Mouse (Mus musculus): Measurements from ENCODE around the gene Habp2.
"Not testable (repeated sequence)": the region's sequence is repeated elsewhere in the genome, so short reads cannot be mapped to it uniquely, and the experiment has no call there.

The Habp2 gene

DNA sequence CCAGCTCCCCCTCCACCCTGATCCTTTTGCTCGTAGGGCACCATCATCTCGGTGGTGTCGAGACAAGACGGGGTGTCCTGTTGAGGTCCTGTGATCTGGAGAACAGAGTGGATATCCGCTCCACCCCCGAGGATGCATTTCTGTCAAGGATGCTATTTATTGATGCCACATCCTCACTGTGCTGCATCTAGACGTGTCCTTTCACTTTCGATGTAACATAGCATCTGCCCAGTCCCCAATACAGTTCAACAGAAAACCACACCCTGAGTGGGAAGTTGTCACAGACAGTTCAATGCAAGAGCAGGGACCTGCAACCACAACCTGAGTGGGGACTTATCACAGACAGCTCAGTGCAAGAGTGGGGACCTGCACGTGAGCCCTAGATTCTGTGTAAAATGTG, 9.7 kb downstream of the Habp2 start:
- DNase-seq (ENCODE audit: low spot score) = no peak

- no peak for DNase-seq (ENCODE audit: low spot score)
Measured at GRCm38 (mm10) chr19:56297264-56297663, 10.3 kb downstream of the Habp2 start.

DNA sequence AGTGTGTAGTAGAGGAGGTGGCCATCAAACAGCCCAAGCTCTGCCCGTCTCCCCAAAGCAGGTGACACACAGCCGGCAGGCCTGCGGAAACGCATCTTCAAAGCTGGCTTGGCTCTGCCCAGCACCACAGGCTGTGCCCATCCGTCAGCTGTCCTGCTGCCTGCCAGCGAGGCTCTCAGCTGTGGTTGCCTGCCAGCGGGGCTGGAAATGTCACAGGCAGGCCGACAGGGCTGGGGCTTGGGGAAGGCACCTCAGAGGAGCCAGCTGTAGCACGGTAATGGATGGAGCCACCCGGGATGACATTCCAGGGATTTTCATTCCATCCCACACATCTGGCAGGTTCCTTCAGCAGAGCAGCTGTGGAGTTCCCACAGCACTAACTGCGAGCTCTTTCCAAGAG, 13.9 kb downstream of the Habp2 start:
- DNase-seq (ENCODE audit: low spot score) = peak; percentile 13

DNA sequence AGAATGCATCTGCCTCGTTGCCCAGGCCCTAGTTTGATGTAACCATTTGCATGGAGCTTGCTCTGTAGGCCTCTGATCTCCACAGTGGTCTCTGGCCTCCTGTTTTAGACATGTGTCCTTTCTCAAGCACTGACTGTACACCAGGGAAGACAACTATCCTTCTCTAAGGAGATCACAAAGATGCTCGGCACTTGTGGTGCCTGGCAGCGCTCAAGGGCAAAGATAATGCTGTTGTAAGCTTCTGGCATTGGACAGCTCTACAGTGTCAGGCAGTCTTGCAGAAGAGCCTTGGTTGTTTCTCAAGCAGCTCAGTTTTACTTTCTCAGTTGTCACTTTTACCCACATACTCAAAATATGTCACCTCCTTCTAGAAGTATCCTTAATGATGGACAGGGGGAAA, 29.6 kb downstream of the Habp2 start:
- no peak for DNase-seq (ENCODE audit: low spot score)

- no peak for DNase-seq (ENCODE audit: low spot score)
Measured at GRCm38 (mm10) chr19:56319219-56319618, 32.3 kb downstream of the Habp2 start.

DNA sequence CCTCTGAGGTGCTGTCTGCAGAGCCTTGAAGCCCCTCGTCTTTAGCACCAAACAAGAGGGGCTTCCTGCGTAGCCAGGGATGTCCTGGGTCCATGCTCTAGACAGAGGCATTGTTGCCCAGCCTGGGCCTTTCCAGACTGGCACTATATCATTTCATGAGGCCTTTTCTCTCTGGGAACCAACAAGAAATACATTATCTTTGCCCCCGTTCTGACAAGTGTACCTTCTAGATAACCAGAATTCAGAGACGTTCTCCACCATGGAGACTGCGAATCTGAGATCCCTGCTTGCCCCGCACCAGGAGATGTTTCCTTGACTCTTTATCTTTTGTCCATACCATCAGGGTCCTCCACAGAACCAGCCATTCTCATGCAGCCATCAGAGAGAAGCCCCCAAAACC, 32.7 kb downstream of the Habp2 start:
- DNase-seq (ENCODE audit: low spot score) = no peak

GRCm38 (mm10) chr19:56320186-56320860, 33.4 kb downstream of the Habp2 start:
- DNase-seq (ENCODE audit: low spot score) = no peak

DNA sequence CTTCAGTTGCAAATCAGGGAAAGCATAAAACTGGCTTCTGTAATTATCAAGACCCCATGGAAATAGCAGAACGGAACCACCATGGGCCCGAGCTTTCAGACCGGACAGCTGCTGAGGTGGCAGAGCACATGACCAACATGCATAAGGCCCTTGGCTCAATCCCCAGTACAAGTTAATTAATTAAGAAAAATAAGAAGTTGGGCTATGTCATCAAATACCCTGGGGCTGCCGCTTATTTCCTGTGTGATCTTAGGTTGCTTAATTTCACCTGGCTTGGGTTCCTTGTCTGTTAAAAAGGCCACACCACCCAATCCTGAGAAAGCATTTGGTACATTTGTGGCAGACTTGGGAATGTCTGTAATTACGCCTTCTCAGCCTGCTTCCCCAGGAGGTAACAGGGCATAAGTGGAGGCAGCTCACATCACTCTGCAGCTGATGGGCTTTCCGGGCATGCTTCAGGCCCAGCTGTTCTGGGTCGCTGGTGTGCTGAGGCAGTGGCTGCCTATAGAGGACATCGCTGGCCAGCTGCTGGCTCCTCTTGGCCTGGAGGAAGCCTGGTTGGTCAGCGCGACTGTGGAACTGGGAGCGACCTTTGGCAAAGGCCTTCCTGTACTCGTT, 34.5 kb downstream of the Habp2 start:
- DNase-seq (ENCODE audit: low spot score) = no peak

DNA sequence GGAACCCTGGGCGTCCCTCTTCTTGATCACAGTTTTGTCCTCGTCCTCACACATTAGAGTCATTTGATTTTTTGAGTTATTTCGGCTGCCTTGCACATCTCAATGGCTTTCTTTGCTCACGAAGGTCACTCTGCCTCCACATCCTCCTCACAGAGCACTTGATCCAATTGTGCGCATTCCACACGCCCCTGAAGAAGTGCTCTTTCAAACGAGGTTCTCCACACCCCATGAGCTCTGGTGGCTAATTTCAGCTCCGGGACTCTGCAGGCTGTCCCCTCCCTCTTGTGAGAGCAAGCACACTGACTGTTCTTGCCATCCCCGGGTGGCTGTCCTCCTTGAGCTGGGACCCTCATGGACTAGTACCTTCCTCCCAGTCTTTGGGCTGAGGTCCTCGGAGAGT, 38.7 kb downstream of the Habp2 start:
- DNase-seq (ENCODE audit: low spot score) = no peak

DNA sequence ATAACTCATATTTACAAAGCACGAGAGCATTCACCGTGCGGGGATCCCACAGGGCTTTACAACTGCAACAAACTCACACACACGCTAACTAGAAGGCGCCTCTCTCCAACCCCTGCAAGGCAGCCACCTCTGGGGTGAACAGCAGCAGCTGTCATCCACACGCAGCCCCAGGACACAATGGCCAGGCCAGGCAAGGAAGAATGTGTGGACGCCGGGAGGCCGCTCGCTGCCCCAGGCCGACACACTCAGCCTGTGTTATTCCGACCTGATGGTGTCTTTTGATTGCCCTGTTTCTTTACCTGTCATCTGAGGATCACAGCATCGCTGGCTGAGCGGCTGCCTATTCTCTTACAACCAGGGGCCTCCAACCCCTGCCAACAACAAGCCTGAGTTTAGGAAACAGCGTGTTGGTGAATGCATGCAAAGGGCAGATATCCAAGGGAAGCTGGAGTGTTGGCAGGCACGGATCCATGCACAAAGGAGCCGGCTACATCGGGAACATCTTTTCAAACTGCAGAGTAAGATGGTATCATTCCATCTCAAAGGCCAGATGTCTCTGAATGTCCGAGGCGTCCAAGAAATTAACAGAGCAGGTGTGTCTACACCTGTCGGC, 39.4 kb downstream of the Habp2 start:
- DNase-seq (ENCODE audit: low spot score) = no peak

GRCm38 (mm10) chr19:56336321-56336720, 49.4 kb downstream of the Habp2 start:
- DNase-seq (ENCODE audit: low spot score) = no peak

GRCm38 (mm10) chr19:56336826-56337225, 49.9 kb downstream of the Habp2 start:
- no peak for DNase-seq (ENCODE audit: low spot score)

GRCm38 (mm10) chr19:56342006-56342405, 55.1 kb downstream of the Habp2 start:
- no peak for DNase-seq (ENCODE audit: low spot score)

DNA sequence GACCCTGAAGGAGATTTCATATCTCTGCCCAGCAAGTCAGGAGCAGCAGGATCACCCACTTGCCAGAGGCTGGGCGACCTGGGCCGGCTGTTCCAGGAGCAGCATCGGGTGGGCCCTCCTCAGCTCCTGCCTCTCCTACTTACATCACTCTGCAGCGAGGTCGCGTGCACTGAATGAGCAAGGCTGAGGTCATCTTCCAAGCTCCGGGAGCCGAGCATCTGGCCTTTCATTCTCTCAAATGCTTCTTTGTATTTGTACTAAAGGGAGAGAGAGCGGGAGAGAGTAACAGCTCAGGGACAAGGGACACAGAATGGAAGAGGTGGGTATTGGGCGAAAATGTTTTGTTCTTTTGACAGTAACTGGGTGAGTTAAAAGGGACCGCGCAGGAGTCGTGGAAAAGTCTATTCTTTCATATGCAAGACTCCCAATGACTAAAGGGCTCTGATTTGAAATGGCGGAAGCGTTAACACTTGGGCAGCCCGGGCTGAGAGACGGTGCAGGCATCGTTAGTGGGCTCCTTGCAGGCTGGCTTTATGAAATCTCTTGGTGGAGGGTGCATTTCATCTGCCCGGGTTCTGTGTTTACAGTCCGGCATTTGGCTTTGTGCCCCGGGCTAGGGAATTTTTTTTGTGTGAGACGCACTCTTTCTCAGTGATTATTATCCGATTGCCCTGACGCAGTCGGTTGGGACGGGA, 57.1 kb downstream of the Habp2 start:
- DNase-seq (ENCODE audit: low spot score) = peak; percentile 61

GRCm38 (mm10) chr19:56346016-56346415, 59.1 kb downstream of the Habp2 start:
- DNase-seq (ENCODE audit: low spot score) = peak; percentile 44

- no peak for DNase-seq (ENCODE audit: low spot score)
Measured at GRCm38 (mm10) chr19:56346750-56347149, 59.8 kb downstream of the Habp2 start.

- no peak for DNase-seq (ENCODE audit: low spot score)
Measured at GRCm38 (mm10) chr19:56349295-56349694, 62.4 kb downstream of the Habp2 start.

- DNase-seq (ENCODE audit: low spot score) = no peak
Measured at GRCm38 (mm10) chr19:56353689-56354088, 66.8 kb downstream of the Habp2 start.

- DNase-seq (ENCODE audit: low spot score) = no peak
Measured at GRCm38 (mm10) chr19:56355201-56355600, 68.3 kb downstream of the Habp2 start.

- peak; percentile 78 for DNase-seq (ENCODE audit: low spot score)
Measured at GRCm38 (mm10) chr19:56356480-56357373, 69.8 kb downstream of the Habp2 start.

GRCm38 (mm10) chr19:56357374-56357708, 70.4 kb downstream of the Habp2 start:
- DNase-seq (ENCODE audit: low spot score) = not testable (repeated sequence)

- no peak for DNase-seq (ENCODE audit: low spot score)
Measured at GRCm38 (mm10) chr19:56358890-56359289, 72.0 kb downstream of the Habp2 start.
